In genomic region chr2:118761358-118761757, GRCm38 (mm10) we compare ENCODE assay signal across 8 mouse cellular contexts. TPM values are rescaled to one million over a fixed set of nuclear protein-coding genes. Genes with fewer than 3 reads are reported as not detected.
DNase-seq lines count a peak whose midpoint lies in the region; ATAC-seq and TF ChIP-seq lines count a peak whose summit lies in the region.

No protein-coding gene starts in this region.

- peak overlapping the region; percentile 50 for H3K4me2 ChIP-seq in embryonic facial prominence, embryonic 12.5 days (replicated peaks)
- peak overlapping the region; percentile 41; the same call in 1 of the 2 replicates for H3K4me2 ChIP-seq in hindbrain, postnatal 0 days (ENCODE audit: low read depth, low read length)
- H3K4me2 ChIP-seq in neural tube, embryonic 14.5 days (ENCODE audit: low read depth, low read length) = peak overlapping the region; percentile 36

- peaks cover 10% of the 10 kb centered on the region for H3K4me1 ChIP-seq in liver, adult 2 months (ENCODE audit: control insufficient read depth, insufficient read depth, low read length)
- peaks cover 34% of the 10 kb centered on the region for H3K4me1 ChIP-seq in embryonic facial prominence, embryonic 12.5 days
- H3K4me1 ChIP-seq in hindbrain, postnatal 0 days (ENCODE audit: insufficient read depth, low read length) = peaks cover 23% of the 10 kb centered on the region
- H3K4me1 ChIP-seq in neural tube, embryonic 14.5 days (ENCODE audit: control insufficient read depth, insufficient read depth, low read length) = peaks cover 23% of the 10 kb centered on the region

- no peaks in the 10 kb centered on the region for H3K9me3 ChIP-seq in embryonic facial prominence, embryonic 12.5 days
- no peaks in the 10 kb centered on the region for H3K9me3 ChIP-seq in hindbrain, postnatal 0 days (ENCODE audit: low read length)
- no peaks in the 10 kb centered on the region for H3K9me3 ChIP-seq in neural tube, embryonic 14.5 days (ENCODE audit: control insufficient read depth, low read length)

- H3K27me3 ChIP-seq in liver, adult 2 months (ENCODE audit: control insufficient read depth, insufficient read depth, low read length) = no peaks in the 10 kb centered on the region
- H3K27me3 ChIP-seq in embryonic facial prominence, embryonic 12.5 days = peaks cover 17% of the 10 kb centered on the region
- no peaks in the 10 kb centered on the region for H3K27me3 ChIP-seq in hindbrain, postnatal 0 days (ENCODE audit: insufficient read depth, low read length)
- no peaks in the 10 kb centered on the region for H3K27me3 ChIP-seq in neural tube, embryonic 14.5 days (ENCODE audit: control insufficient read depth, insufficient read depth, low read length)

- DNase-seq in liver, adult 2 months (ENCODE audit: extremely low read depth, low read depth, low spot score) = no peak
- DNase-seq in liver = no peak
- no peak for DNase-seq in hindbrain, postnatal 0 days (ENCODE audit: low spot score)
- no peak for DNase-seq in thymus, postnatal 10 days (ENCODE audit: low spot score in 2 of 2)
- no peak for DNase-seq in retina, postnatal 1 day

- peak; percentile 27; the same call in 1 of the 2 replicates for TF ChIP-seq CTCF in liver, adult 2 months (IDR thresholded peaks at IDR 0.05; ENCODE audit: low read depth, low read length)
- TF ChIP-seq CTCF in hindbrain, postnatal 0 days (IDR thresholded peaks at IDR 0.05; ENCODE audit: low read depth) = peak; percentile 45

- 85% methylated on average over 12 of the region's 12 CpGs for WGBS in liver, adult 2 months
- WGBS in embryonic facial prominence, embryonic 12.5 days = 81% methylated on average over 12 of the region's 12 CpGs
- 78% methylated on average over 12 of the region's 12 CpGs for WGBS in hindbrain, postnatal 0 days
- 82% methylated on average over 12 of the region's 12 CpGs for WGBS in neural tube, embryonic 14.5 days

- no peak for ATAC-seq in embryonic facial prominence, embryonic 12.5 days (ENCODE audit: insufficient number of reproducible peaks, insufficient read depth, low FRiP score, low TSS enrichment)
- ATAC-seq in hindbrain, postnatal 0 days = no peak
- ATAC-seq in neural tube, embryonic 14.5 days (ENCODE audit: low read depth) = no peak
- ATAC-seq in megakaryocyte-erythroid progenitor cell, adult 5-6 weeks (replicated peaks; ENCODE audit: low FRiP score, low TSS enrichment, poor library complexity, severe bottlenecking) = no peak

- H3K36me3 ChIP-seq in liver, adult 2 months (ENCODE audit: control insufficient read depth, insufficient read depth, low read length) = no peaks in the 10 kb centered on the region
- no peaks in the 10 kb centered on the region for H3K36me3 ChIP-seq in embryonic facial prominence, embryonic 12.5 days
- H3K36me3 ChIP-seq in hindbrain, postnatal 0 days (ENCODE audit: insufficient read depth, low read length) = no peaks in the 10 kb centered on the region
- H3K36me3 ChIP-seq in neural tube, embryonic 14.5 days (ENCODE audit: control insufficient read depth, insufficient read depth, low read length) = no peaks in the 10 kb centered on the region

- no peak for TF ChIP-seq POLR2A in liver, adult 2 months (IDR thresholded peaks at IDR 0.05; ENCODE audit: extremely low read depth, insufficient read depth, low read length)

- peak overlapping the region; percentile 71; the same call in 1 of the 2 replicates for H3K27ac ChIP-seq in liver, adult 2 months (replicated peaks; ENCODE audit: insufficient read depth, low read depth, low read length)
- H3K27ac ChIP-seq in embryonic facial prominence, embryonic 12.5 days = peak overlapping the region; percentile 93
- H3K27ac ChIP-seq in hindbrain, postnatal 0 days = peak overlapping the region; percentile 79
- H3K27ac ChIP-seq in neural tube, embryonic 14.5 days (ENCODE audit: low read depth, low read length) = peak overlapping the region; percentile 91

- peak overlapping the region; percentile 70 for H3K9ac ChIP-seq in liver, adult 2 months (ENCODE audit: low read depth, low read length)
- H3K9ac ChIP-seq in embryonic facial prominence, embryonic 12.5 days = peak overlapping the region; percentile 49; the same call in 1 of the 2 replicates
- H3K9ac ChIP-seq in hindbrain, postnatal 0 days (replicated peaks; ENCODE audit: low read length) = no peak overlapping the region
- peak overlapping the region; percentile 12; the same call in 1 of the 2 replicates for H3K9ac ChIP-seq in neural tube, embryonic 14.5 days (replicated peaks; ENCODE audit: low read depth, low read length)

- no peaks in the 10 kb centered on the region for H3K79me2 ChIP-seq in liver, adult 2 months (ENCODE audit: control insufficient read depth, insufficient read depth, low read length)

- H3K4me3 ChIP-seq in liver, adult 2 months (ENCODE audit: insufficient read depth, low read depth, low read length) = peak overlapping the region; percentile 30; the same call in 1 of the 2 replicates
- H3K4me3 ChIP-seq in embryonic facial prominence, embryonic 12.5 days = no peak overlapping the region
- H3K4me3 ChIP-seq in hindbrain, postnatal 0 days (ENCODE audit: low read length) = no peak overlapping the region
- no peak overlapping the region for H3K4me3 ChIP-seq in neural tube, embryonic 14.5 days (ENCODE audit: low read depth, low read length)

RNA-seq across cellular contexts. Expression of gene Ccdc9b, which starts 1.1 kb away (rescaled TPM):
- 1.1 and 1.9 TPM in 2 replicates for total RNA-seq in liver, adult 2 months (2014; rRNA removed)
- 0.68 and 0.94 TPM in 2 replicates for polyA plus RNA-seq in liver, adult 2 months (2012; rRNA removed)
- 1.3 and 1.5 TPM in 2 replicates for polyA plus RNA-seq in embryonic facial prominence, embryonic 12.5 days (2016; fragmentation: Nextera tagmentation; extraction: Ambion mirVana)
- total RNA-seq in hindbrain, postnatal 0 days (2014; rRNA removed) = 1.4 and 3.9 TPM in 2 replicates
- polyA plus RNA-seq in hindbrain, postnatal 0 days (2015; fragmentation: Nextera tagmentation; extraction: Ambion mirVana) = 0.70 and 0.84 TPM in 2 replicates
- 0.60 and 0.64 TPM in 2 replicates for polyA plus RNA-seq in neural tube, embryonic 14.5 days (2014; fragmentation: Nextera tagmentation; extraction: Ambion mirVana)
- total RNA-seq in megakaryocyte-erythroid progenitor cell, adult 5-6 weeks (2014; fragmentation: Nextera tagmentation) = 0.27 and 1.5 TPM in 2 replicates
- 0.09 and 1.3 TPM in 2 replicates for total RNA-seq in megakaryocyte-erythroid progenitor cell, adult 5-6 weeks (2017)

RNA-seq across cellular contexts. Expression of gene Phgr1, which starts 11.2 kb away (rescaled TPM):
- not detected in 2 replicates for total RNA-seq in liver, adult 2 months (2014; rRNA removed)
- 1.0 and 1.6 TPM in 2 replicates for polyA plus RNA-seq in liver, adult 2 months (2012; rRNA removed)
- not detected in 2 replicates for polyA plus RNA-seq in embryonic facial prominence, embryonic 12.5 days (2016; fragmentation: Nextera tagmentation; extraction: Ambion mirVana)
- total RNA-seq in hindbrain, postnatal 0 days (2014; rRNA removed) = not detected in 2 replicates
- not detected in 2 replicates for polyA plus RNA-seq in hindbrain, postnatal 0 days (2015; fragmentation: Nextera tagmentation; extraction: Ambion mirVana)
- polyA plus RNA-seq in neural tube, embryonic 14.5 days (2014; fragmentation: Nextera tagmentation; extraction: Ambion mirVana) = not detected in 2 replicates
- not detected in 2 replicates for total RNA-seq in megakaryocyte-erythroid progenitor cell, adult 5-6 weeks (2014; fragmentation: Nextera tagmentation)
- not detected in 2 replicates for total RNA-seq in megakaryocyte-erythroid progenitor cell, adult 5-6 weeks (2017)

RNA-seq across cellular contexts. Expression of gene Inafm2, which starts 15.8 kb away (rescaled TPM):
- 4.4 and 5.4 TPM in 2 replicates for total RNA-seq in liver, adult 2 months (2014; rRNA removed)
- 4.7 TPM in 2 replicates for polyA plus RNA-seq in liver, adult 2 months (2012; rRNA removed)
- 16.5 and 17.9 TPM in 2 replicates for polyA plus RNA-seq in embryonic facial prominence, embryonic 12.5 days (2016; fragmentation: Nextera tagmentation; extraction: Ambion mirVana)
- total RNA-seq in hindbrain, postnatal 0 days (2014; rRNA removed) = 19.8 and 21.1 TPM in 2 replicates
- polyA plus RNA-seq in hindbrain, postnatal 0 days (2015; fragmentation: Nextera tagmentation; extraction: Ambion mirVana) = 18.9 TPM in 2 replicates
- polyA plus RNA-seq in neural tube, embryonic 14.5 days (2014; fragmentation: Nextera tagmentation; extraction: Ambion mirVana) = 29.4 and 32.3 TPM in 2 replicates
- 14.5 and 20.5 TPM in 2 replicates for total RNA-seq in megakaryocyte-erythroid progenitor cell, adult 5-6 weeks (2014; fragmentation: Nextera tagmentation)
- total RNA-seq in megakaryocyte-erythroid progenitor cell, adult 5-6 weeks (2017) = 10.1 and 13.9 TPM in 2 replicates

RNA-seq across cellular contexts. Expression of gene Disp2, which starts 18.2 kb away (rescaled TPM):
- total RNA-seq in liver, adult 2 months (2014; rRNA removed) = 1.0 and 1.3 TPM in 2 replicates
- polyA plus RNA-seq in liver, adult 2 months (2012; rRNA removed) = 1.3 and 1.5 TPM in 2 replicates
- polyA plus RNA-seq in embryonic facial prominence, embryonic 12.5 days (2016; fragmentation: Nextera tagmentation; extraction: Ambion mirVana) = 1.3 and 1.6 TPM in 2 replicates
- 175 and 188 TPM in 2 replicates for total RNA-seq in hindbrain, postnatal 0 days (2014; rRNA removed)
- polyA plus RNA-seq in hindbrain, postnatal 0 days (2015; fragmentation: Nextera tagmentation; extraction: Ambion mirVana) = 56.4 and 70.4 TPM in 2 replicates
- 59.4 and 66.8 TPM in 2 replicates for polyA plus RNA-seq in neural tube, embryonic 14.5 days (2014; fragmentation: Nextera tagmentation; extraction: Ambion mirVana)
- total RNA-seq in megakaryocyte-erythroid progenitor cell, adult 5-6 weeks (2014; fragmentation: Nextera tagmentation) = not detected in 2 replicates
- total RNA-seq in megakaryocyte-erythroid progenitor cell, adult 5-6 weeks (2017) = not detected in 2 replicates

RNA-seq across cellular contexts. Expression of gene Plcb2, which starts 33.1 kb away (rescaled TPM):
- 1.2 and 1.7 TPM in 2 replicates for total RNA-seq in liver, adult 2 months (2014; rRNA removed)
- polyA plus RNA-seq in liver, adult 2 months (2012; rRNA removed) = 0.68 and 0.80 TPM in 2 replicates
- polyA plus RNA-seq in embryonic facial prominence, embryonic 12.5 days (2016; fragmentation: Nextera tagmentation; extraction: Ambion mirVana) = 0.38 and 0.47 TPM in 2 replicates
- total RNA-seq in hindbrain, postnatal 0 days (2014; rRNA removed) = 1.7 and 4.5 TPM in 2 replicates
- 0.61 and 0.69 TPM in 2 replicates for polyA plus RNA-seq in hindbrain, postnatal 0 days (2015; fragmentation: Nextera tagmentation; extraction: Ambion mirVana)
- polyA plus RNA-seq in neural tube, embryonic 14.5 days (2014; fragmentation: Nextera tagmentation; extraction: Ambion mirVana) = 0.57 and 0.88 TPM in 2 replicates
- 12.9 and 24.3 TPM in 2 replicates for total RNA-seq in megakaryocyte-erythroid progenitor cell, adult 5-6 weeks (2014; fragmentation: Nextera tagmentation)
- 6.2 and 16.3 TPM in 2 replicates for total RNA-seq in megakaryocyte-erythroid progenitor cell, adult 5-6 weeks (2017)
